Mouse (Mus musculus): ENCODE data around the gene Tspan33. TPM values are rescaled to one million over a fixed set of nuclear protein-coding genes. Genes with fewer than 3 reads are reported as not detected.
"Not testable (repeated sequence)": the region's sequence is repeated elsewhere in the genome, so short reads cannot be mapped to it uniquely, and the experiment has no call there.

Tspan33 gene
- polyA plus RNA-seq, 1 experiment from 2014 or later = 12.1 TPM

DNA sequence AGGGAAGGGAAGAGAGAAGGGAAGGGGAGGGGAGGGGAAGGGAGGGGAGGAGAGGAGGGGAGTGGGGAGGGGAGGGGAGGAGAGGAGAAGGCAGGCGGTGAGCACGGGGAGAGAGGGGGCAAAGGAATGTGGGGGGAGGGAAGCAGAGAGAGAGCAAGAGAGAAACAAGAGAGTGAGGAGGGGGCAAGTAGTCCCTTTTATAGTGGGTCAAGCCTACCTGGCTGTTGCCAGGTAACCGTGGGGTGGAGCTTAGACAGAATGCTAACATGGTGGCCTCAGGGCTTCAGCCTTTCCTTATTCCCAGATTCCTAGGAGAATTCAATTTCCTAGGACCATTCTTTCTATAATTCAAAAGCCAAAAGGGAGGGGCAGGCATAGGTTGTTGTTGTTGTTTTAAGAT lies 22.3 kb upstream of the Tspan33 start:
- Histone ChIP-seq H3K27me3 (ENCODE audit: control insufficient read depth, insufficient read depth, low read length) (no peaks in the 10 kb centered on the region), H3K4me1 (ENCODE audit: control insufficient read depth, insufficient read depth, low read length) (0 out of 2 replicates have a peak, but pooled peaks cover 4% of the 10 kb centered on the region), H3K9me3 (replicated peaks; ENCODE audit: control insufficient read depth, low read length) (no peaks in the 10 kb centered on the region), H3K4me3 (ENCODE audit: low read depth, low read length) (no peak overlapping the region), H3K36me3 (ENCODE audit: control insufficient read depth, insufficient read depth, low read length) (no peaks in the 10 kb centered on the region), H3K4me2 (no peak overlapping the region), H3K27ac (ENCODE audit: low read depth, low read length) (no peak overlapping the region), H3K9ac (ENCODE audit: low read depth, low read length) (no peak overlapping the region)
- WGBS (ENCODE audit: insufficient replicate concordance) = 22% methylated on average over 3 of the region's 3 CpGs
- ATAC-seq (replicated peaks; ENCODE audit: insufficient number of reproducible peaks, low FRiP score, low TSS enrichment) = no peak

DNA sequence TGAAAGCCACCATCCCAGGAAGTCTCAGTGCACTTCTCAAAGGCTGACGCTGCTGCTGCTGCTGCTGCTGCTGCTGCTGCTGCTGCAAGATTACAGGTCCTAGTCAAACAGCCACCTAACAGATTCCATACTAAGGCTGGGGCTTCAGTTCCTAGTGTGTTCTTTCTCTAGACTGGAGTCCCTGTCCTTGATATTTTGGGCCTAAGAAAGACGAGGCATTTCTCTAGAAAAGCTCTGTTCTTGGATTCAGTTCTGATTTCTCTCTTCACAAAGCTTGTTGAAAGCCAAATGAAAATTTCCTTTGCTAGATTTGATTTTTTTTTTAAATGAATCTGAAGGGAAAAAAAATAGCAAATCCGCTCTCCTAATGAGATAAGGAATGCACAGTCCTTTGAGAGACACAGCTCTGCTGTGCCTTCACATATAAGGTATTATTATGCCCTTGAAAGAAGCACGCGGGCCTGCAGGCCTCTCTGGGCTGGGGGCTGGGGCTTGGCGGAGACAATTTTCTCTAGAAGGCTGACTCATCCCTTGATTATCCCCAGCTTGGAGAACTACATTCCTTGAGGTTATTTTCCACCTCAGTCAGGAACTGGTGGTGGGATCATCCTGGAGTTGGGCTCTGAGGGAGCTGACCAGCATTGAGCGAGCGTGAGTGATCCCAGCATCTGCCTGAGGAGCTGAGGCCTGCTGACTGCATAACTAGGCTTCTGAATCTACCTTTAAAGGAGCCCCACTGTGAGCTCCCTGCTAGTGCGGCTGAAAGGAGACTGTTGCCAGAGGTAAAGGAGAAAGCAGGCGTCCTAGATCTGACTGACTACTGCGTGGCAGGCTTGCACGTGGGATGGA lies 21.2 kb upstream of the Tspan33 start:
- Histone ChIP-seq H3K9ac (ENCODE audit: low read depth, low read length) (no peak overlapping the region), H3K36me3 (ENCODE audit: control insufficient read depth, insufficient read depth, low read length) (no peaks in the 10 kb centered on the region), H3K9me3 (replicated peaks; ENCODE audit: control insufficient read depth, low read length) (no peaks in the 10 kb centered on the region), H3K27ac (ENCODE audit: low read depth, low read length) (no peak overlapping the region), H3K4me2 (no peak overlapping the region), H3K27me3 (ENCODE audit: control insufficient read depth, insufficient read depth, low read length) (no peaks in the 10 kb centered on the region), H3K4me1 (ENCODE audit: control insufficient read depth, insufficient read depth, low read length) (0 out of 2 replicates have a peak, but pooled peaks cover 4% of the 10 kb centered on the region), H3K4me3 (ENCODE audit: low read depth, low read length) (no peak overlapping the region)
- no peak for ATAC-seq (replicated peaks; ENCODE audit: insufficient number of reproducible peaks, low FRiP score, low TSS enrichment)
- 19% methylated on average over 12 of the region's 12 CpGs for WGBS (ENCODE audit: insufficient replicate concordance)

DNA sequence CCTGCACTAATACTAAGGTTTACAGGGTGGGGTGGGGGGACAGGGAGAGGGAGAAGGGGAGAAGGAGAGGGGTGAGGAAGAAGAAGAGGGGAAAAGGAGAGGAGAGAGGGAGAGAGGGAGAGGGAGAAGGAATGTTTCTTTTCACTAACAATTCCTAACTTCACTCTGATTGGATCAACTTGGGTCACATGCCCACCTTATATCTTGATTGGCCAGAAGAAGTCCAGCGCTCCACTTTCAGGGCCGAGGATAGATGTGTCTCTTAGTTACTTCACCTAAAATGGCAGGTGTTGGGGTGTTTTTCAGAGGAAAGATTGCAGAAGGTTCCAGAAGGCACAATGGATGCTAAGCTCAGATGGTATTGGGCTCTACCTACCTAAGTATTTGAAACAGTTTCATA lies 20.3 kb upstream of the Tspan33 start:
- H3K36me3 ChIP-seq (ENCODE audit: control insufficient read depth, insufficient read depth, low read length) = no peaks in the 10 kb centered on the region

DNA sequence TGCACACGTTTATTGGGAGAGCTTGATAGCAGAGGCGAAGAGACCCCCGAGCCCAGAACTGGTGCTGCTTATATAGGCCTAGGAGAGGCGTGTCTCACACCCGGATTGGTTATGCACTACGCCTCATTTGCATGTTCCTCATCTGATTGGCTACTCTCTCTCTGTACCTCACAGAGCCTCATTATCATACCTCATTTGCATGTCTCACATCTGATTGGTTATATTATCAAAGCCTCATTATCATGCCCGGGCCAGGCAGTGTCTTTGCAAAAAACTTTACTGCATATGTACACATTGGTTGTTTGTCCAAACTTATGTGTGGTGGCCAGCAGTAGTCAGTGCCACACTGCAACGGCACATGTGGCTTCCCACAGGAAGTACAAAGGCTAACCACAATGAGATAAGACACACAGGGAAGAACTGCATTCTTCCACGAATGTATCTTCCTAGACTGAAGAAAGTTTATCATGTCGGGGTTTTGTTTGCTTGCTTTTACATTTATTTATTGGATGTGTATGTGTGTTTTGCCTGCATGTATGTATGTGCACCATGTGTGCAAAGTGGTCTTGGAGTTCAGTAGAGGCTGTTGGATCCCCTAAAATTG lies 14.0 kb upstream of the Tspan33 start:
- 78% methylated on average over 9 of the region's 10 CpGs for WGBS (ENCODE audit: insufficient replicate concordance)
- not testable (repeated sequence) for ATAC-seq (replicated peaks; ENCODE audit: insufficient number of reproducible peaks, low FRiP score, low TSS enrichment)

More for the DNA sequence above, 20.3 kb upstream of the Tspan33 start:
- Histone ChIP-seq H3K4me3 (ENCODE audit: low read depth, low read length) (no peak overlapping the region), H3K27me3 (ENCODE audit: control insufficient read depth, insufficient read depth, low read length) (no peaks in the 10 kb centered on the region), H3K9me3 (replicated peaks; ENCODE audit: control insufficient read depth, low read length) (no peaks in the 10 kb centered on the region), H3K27ac (ENCODE audit: low read depth, low read length) (no peak overlapping the region), H3K9ac (ENCODE audit: low read depth, low read length) (no peak overlapping the region), H3K4me1 (ENCODE audit: control insufficient read depth, insufficient read depth, low read length) (0 out of 2 replicates have a peak, but pooled peaks cover 4% of the 10 kb centered on the region), H3K4me2 (no peak overlapping the region)
- ATAC-seq (replicated peaks; ENCODE audit: insufficient number of reproducible peaks, low FRiP score, low TSS enrichment) = no peak
- 31% methylated on average over 2 of the region's 2 CpGs for WGBS (ENCODE audit: insufficient replicate concordance)

DNA sequence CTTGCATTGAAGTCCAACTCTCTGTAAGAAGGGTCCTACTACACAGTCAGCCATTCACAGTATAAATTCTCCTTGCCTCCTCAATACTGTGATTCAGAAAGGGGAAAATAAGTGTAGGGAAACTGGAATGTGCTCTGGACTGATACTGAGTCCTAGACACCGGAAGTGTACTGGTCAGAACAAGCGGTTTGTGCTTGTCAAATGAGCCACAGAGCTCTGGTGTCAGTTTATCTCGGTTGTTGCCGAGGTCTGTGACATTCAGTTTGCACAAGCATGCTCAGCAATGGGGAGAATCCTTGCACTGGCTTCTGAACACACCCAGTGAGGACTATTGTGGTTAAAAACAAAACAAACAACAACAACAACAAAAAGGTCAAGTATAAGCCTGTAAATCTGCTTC lies 12.2 kb upstream of the Tspan33 start:
- WGBS (ENCODE audit: insufficient replicate concordance) = 65% methylated on average over 4 of the region's 4 CpGs
- Histone ChIP-seq H3K9ac (ENCODE audit: low read depth, low read length) (no peak overlapping the region), H3K27ac (ENCODE audit: low read depth, low read length) (no peak overlapping the region), H3K4me2 (no peak overlapping the region), H3K4me3 (ENCODE audit: low read depth, low read length) (no peak overlapping the region), H3K4me1 (ENCODE audit: control insufficient read depth, insufficient read depth, low read length) (no peaks in the 10 kb centered on the region), H3K9me3 (replicated peaks; ENCODE audit: control insufficient read depth, low read length) (no peaks in the 10 kb centered on the region), H3K27me3 (ENCODE audit: control insufficient read depth, insufficient read depth, low read length) (no peaks in the 10 kb centered on the region), H3K36me3 (ENCODE audit: control insufficient read depth, insufficient read depth, low read length) (no peaks in the 10 kb centered on the region)
- no peak for ATAC-seq (replicated peaks; ENCODE audit: insufficient number of reproducible peaks, low FRiP score, low TSS enrichment)

More for the DNA sequence above, 14.0 kb upstream of the Tspan33 start:
- H3K9ac ChIP-seq (ENCODE audit: low read depth, low read length); H3K36me3 ChIP-seq (ENCODE audit: control insufficient read depth, insufficient read depth, low read length); H3K27ac ChIP-seq (ENCODE audit: low read depth, low read length); H3K4me2 ChIP-seq; H3K27me3 ChIP-seq (ENCODE audit: control insufficient read depth, insufficient read depth, low read length); H3K4me1 ChIP-seq (ENCODE audit: control insufficient read depth, insufficient read depth, low read length); H3K4me3 ChIP-seq (ENCODE audit: low read depth, low read length); H3K9me3 ChIP-seq (replicated peaks; ENCODE audit: control insufficient read depth, low read length): not testable (repeated sequence)

DNA sequence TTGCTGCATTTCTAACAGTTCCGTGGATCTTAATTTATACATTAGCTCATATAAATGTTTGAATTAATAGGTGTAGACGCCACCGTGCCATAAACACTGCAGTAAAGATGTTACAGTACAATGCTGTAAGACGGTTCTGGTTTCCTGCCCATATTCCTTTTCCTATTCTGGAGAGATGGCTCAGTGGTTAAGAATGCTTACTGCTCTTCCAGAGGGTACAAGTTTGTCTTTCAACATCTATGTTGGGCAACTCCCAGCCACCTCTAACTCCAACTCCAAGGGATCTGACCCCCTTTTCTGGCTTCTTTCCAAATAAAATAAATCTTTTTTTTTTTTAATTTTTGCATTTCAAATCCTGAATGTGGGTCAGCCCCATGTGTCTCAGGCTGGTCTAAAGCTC lies 9.3 kb upstream of the Tspan33 start:
- ATAC-seq (replicated peaks; ENCODE audit: insufficient number of reproducible peaks, low FRiP score, low TSS enrichment) = no peak
- Histone ChIP-seq H3K9me3 (replicated peaks; ENCODE audit: control insufficient read depth, low read length) (no peaks in the 10 kb centered on the region), H3K9ac (ENCODE audit: low read depth, low read length) (no peak overlapping the region), H3K4me2 (no peak overlapping the region), H3K27ac (ENCODE audit: low read depth, low read length) (no peak overlapping the region), H3K36me3 (ENCODE audit: control insufficient read depth, insufficient read depth, low read length) (no peaks in the 10 kb centered on the region), H3K4me1 (ENCODE audit: control insufficient read depth, insufficient read depth, low read length) (no peaks in the 10 kb centered on the region), H3K27me3 (ENCODE audit: control insufficient read depth, insufficient read depth, low read length) (no peaks in the 10 kb centered on the region), H3K4me3 (ENCODE audit: low read depth, low read length) (no peak overlapping the region)
- WGBS (ENCODE audit: insufficient replicate concordance) = 78% methylated on average over 4 of the region's 4 CpGs

DNA sequence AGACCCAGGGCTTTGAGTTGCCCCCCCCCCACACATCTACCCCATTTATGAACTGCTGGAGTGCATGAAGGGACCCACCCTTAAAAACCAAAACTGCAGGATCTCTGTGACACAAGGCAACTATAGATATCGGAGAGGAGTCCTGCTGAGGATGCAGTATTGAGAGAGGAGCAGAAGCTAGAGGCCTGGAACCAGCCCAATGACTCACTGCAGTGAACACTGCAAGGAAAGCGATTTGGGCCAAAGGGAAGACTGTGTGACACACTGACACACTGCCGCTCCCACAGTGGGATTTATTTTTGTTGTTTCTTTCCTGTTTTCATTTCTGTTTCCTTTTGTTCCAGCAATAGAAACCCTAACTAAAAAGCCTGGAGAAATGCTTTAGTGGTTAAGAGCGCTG lies 8.1 kb upstream of the Tspan33 start:
- Histone ChIP-seq H3K27ac (ENCODE audit: low read depth, low read length) (no peak overlapping the region), H3K4me1 (ENCODE audit: control insufficient read depth, insufficient read depth, low read length) (no peaks in the 10 kb centered on the region), H3K27me3 (ENCODE audit: control insufficient read depth, insufficient read depth, low read length) (peaks cover 2% of the 10 kb centered on the region; the same call in 1 of the 2 replicates), H3K9me3 (replicated peaks; ENCODE audit: control insufficient read depth, low read length) (no peaks in the 10 kb centered on the region), H3K9ac (ENCODE audit: low read depth, low read length) (no peak overlapping the region), H3K4me3 (ENCODE audit: low read depth, low read length) (no peak overlapping the region), H3K36me3 (ENCODE audit: control insufficient read depth, insufficient read depth, low read length) (no peaks in the 10 kb centered on the region), H3K4me2 (no peak overlapping the region)
- WGBS (ENCODE audit: insufficient replicate concordance) = 80% methylated on average over 4 of the region's 4 CpGs
- ATAC-seq (replicated peaks; ENCODE audit: insufficient number of reproducible peaks, low FRiP score, low TSS enrichment) = no peak

DNA sequence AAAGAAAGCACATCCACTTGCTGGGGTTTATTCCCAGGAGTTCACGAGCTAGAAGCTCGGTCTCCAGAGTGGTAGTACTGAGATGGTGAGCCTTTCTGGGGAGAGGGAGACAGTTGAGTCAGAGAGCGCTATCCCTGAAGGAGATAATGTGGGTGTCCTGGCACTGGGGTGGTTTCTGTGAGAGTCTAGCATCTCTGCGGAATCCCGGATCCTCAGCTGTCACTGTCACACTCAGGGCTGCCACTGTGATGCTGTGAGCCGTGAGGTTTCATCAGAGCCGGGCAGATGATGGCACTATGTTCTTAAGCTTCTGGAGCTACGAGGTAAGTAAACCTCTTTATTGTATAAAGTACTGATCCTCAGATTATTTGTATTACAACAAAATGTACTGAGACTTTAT lies 4.6 kb upstream of the Tspan33 start:
- no peak overlapping the region for H3K4me3 ChIP-seq (ENCODE audit: low read depth, low read length)
- no peaks in the 10 kb centered on the region for H3K9me3 ChIP-seq (replicated peaks; ENCODE audit: control insufficient read depth, low read length)
- ATAC-seq (replicated peaks; ENCODE audit: insufficient number of reproducible peaks, low FRiP score, low TSS enrichment) = no peak
- no peaks in the 10 kb centered on the region for H3K4me1 ChIP-seq (ENCODE audit: control insufficient read depth, insufficient read depth, low read length)
- no peak overlapping the region for H3K9ac ChIP-seq (ENCODE audit: low read depth, low read length)
- H3K4me2 ChIP-seq = no peak overlapping the region
- 69% methylated on average over 8 of the region's 8 CpGs for WGBS (ENCODE audit: insufficient replicate concordance)
- no peaks in the 10 kb centered on the region for H3K36me3 ChIP-seq (ENCODE audit: control insufficient read depth, insufficient read depth, low read length)
- H3K27ac ChIP-seq (ENCODE audit: low read depth, low read length) = no peak overlapping the region
- H3K27me3 ChIP-seq (ENCODE audit: control insufficient read depth, insufficient read depth, low read length) = peaks cover 19% of the 10 kb centered on the region

All from heart, embryonic 11.5 days (tissue).